Comparison of ENCODE assay signal across 8 mouse cellular contexts in genomic region chr3:88510421-88511289, GRCm38 (mm10). TPM values are rescaled to one million over a fixed set of nuclear protein-coding genes. Genes with fewer than 3 reads are reported as not detected.
A peak's percentile ranks its signal among the peaks of the same experiment; 100 is the strongest.
DNase-seq lines count a peak whose midpoint lies in the region; ATAC-seq and TF ChIP-seq lines count a peak whose summit lies in the region.

No protein-coding gene starts in this region.

- no peaks in the 10 kb centered on the region for H3K27me3 ChIP-seq in forebrain, embryonic 15.5 days
- H3K27me3 ChIP-seq in liver, embryonic 14.5 days (ENCODE audit: control insufficient read depth, insufficient read depth, low read length), result no peaks in the 10 kb centered on the region

- H3K36me3 ChIP-seq in forebrain, embryonic 15.5 days, result no peaks in the 10 kb centered on the region
- no peaks in the 10 kb centered on the region for H3K36me3 ChIP-seq in liver, embryonic 14.5 days (replicated peaks; ENCODE audit: control insufficient read depth, insufficient read depth, low read depth)

- TF ChIP-seq CTCF in liver, embryonic 14.5 days (IDR thresholded peaks at IDR 0.05; ENCODE audit: low read depth), result no peak

- WGBS in forebrain, embryonic 15.5 days, result 53% methylated on average over 13 of the region's 13 CpGs
- WGBS in liver, embryonic 14.5 days (ENCODE audit: insufficient replicate concordance), result 38% methylated on average over 13 of the region's 13 CpGs

- H3K4me2 ChIP-seq in forebrain, embryonic 15.5 days (replicated peaks), result peak overlapping the region; percentile 58
- peak overlapping the region; percentile 74 for H3K4me2 ChIP-seq in liver, embryonic 14.5 days (ENCODE audit: low read depth)

- peak overlapping the region; percentile 43 for H3K4me3 ChIP-seq in forebrain, embryonic 15.5 days
- peak overlapping the region; percentile 47 to 63 for H3K4me3 ChIP-seq in liver, embryonic 14.5 days (ENCODE audit: insufficient read depth in 1 of 2, low read depth in 2 of 2, low read length in 2 of 2)

- H3K9ac ChIP-seq in forebrain, embryonic 15.5 days (replicated peaks), result peak overlapping the region; percentile 37
- peak overlapping the region; percentile 47 for H3K9ac ChIP-seq in liver, embryonic 14.5 days (replicated peaks)

- peaks cover 35% of the 10 kb centered on the region for H3K4me1 ChIP-seq in forebrain, embryonic 15.5 days
- H3K4me1 ChIP-seq in liver, embryonic 14.5 days (replicated peaks; ENCODE audit: control insufficient read depth in 2 of 2, insufficient read depth in 2 of 2, low read length in 1 of 2), result peaks cover 9 to 35% of the 10 kb centered on the region in 2 experiments

- peak overlapping the region; percentile 86 for H3K27ac ChIP-seq in forebrain, embryonic 15.5 days (replicated peaks)
- H3K27ac ChIP-seq in liver, embryonic 14.5 days, result peak overlapping the region; percentile 51

- peak; percentile 11 for ATAC-seq in forebrain, embryonic 15.5 days (replicated peaks)
- ATAC-seq in liver, embryonic 14.5 days (ENCODE audit: insufficient read depth), result no peak
- ATAC-seq in erythroid progenitor cell, adult 5-6 weeks (replicated peaks; ENCODE audit: low FRiP score, poor library complexity, severe bottlenecking), result no peak

- TF ChIP-seq EP300 in liver, embryonic 14.5 days (IDR thresholded peaks at IDR 0.05; ENCODE audit: low read depth), result no peak

- H3K9me3 ChIP-seq in forebrain, embryonic 15.5 days, result no peaks in the 10 kb centered on the region
- no peaks in the 10 kb centered on the region for H3K9me3 ChIP-seq in liver, embryonic 14.5 days (ENCODE audit: control insufficient read depth, low read length)

- DNase-seq in adrenal gland, postnatal 36 days, result peak; percentile 47
- no peak for DNase-seq in adrenal gland, postnatal 25 days
- DNase-seq in 3134 (ENCODE audit: extremely low read depth, insufficient read length, low spot score), result peak; percentile 41
- DNase-seq in liver, embryonic 14.5 days (ENCODE audit: low read depth in 3 of 3, low spot score in 3 of 3), result no peak
- no peak for DNase-seq in frontal cortex, adult 2 months (ENCODE audit: extremely low spot score in 1 of 2, low spot score in 1 of 2)
- no peak for DNase-seq in thymus, postnatal 36 days

RNA-seq across cellular contexts. Expression of gene Lmna, which starts 0.9 kb away (rescaled TPM):
- total RNA-seq in adrenal gland, postnatal 36 days (2021), result 100 to 1,000 TPM; 109 to 141 TPM
- 90.6 and 91.1 TPM in 2 replicates for total RNA-seq in adrenal gland, postnatal 25 days (2021)
- polyA plus RNA-seq in forebrain, embryonic 15.5 days (2015; fragmentation: Nextera tagmentation; extraction: Ambion mirVana), result 23.4 and 27.5 TPM in 2 replicates
- 45.2 and 58.7 TPM in 2 replicates for polyA plus RNA-seq in liver, embryonic 14.5 days (2012; rRNA removed)
- 115 and 132 TPM in 2 replicates for polyA plus RNA-seq in liver, embryonic 14.5 days (2014; fragmentation: Nextera tagmentation; extraction: Ambion mirVana)
- total RNA-seq in erythroid progenitor cell, adult 5-6 weeks (2015; ENCODE audit: low replicate concordance), result 31.7 and 48.2 TPM in 2 replicates
- total RNA-seq in erythroid progenitor cell, adult 5-6 weeks (2017; ENCODE audit: low replicate concordance), result 182 and 260 TPM in 2 replicates
- polyA plus RNA-seq in frontal cortex, adult 2 months (2012; rRNA removed), result 52.5 and 53.9 TPM in 2 replicates

RNA-seq across cellular contexts. Expression of gene Mex3a, which starts 21.5 kb away (rescaled TPM):
- total RNA-seq in adrenal gland, postnatal 36 days (2021), result 1 to 10 TPM; 3.1 to 4.3 TPM
- 3.3 and 3.5 TPM in 2 replicates for total RNA-seq in adrenal gland, postnatal 25 days (2021)
- polyA plus RNA-seq in forebrain, embryonic 15.5 days (2015; fragmentation: Nextera tagmentation; extraction: Ambion mirVana), result 50.6 and 55.6 TPM in 2 replicates
- 1.1 and 1.3 TPM in 2 replicates for polyA plus RNA-seq in liver, embryonic 14.5 days (2012; rRNA removed)
- 0.74 and 0.82 TPM in 2 replicates for polyA plus RNA-seq in liver, embryonic 14.5 days (2014; fragmentation: Nextera tagmentation; extraction: Ambion mirVana)
- 0.42 TPM in 1 of 2 replicates, not detected in the other for total RNA-seq in erythroid progenitor cell, adult 5-6 weeks (2015; ENCODE audit: low replicate concordance)
- 0.08 and 0.26 TPM in 2 replicates for total RNA-seq in erythroid progenitor cell, adult 5-6 weeks (2017; ENCODE audit: low replicate concordance)
- 4.5 and 4.7 TPM in 2 replicates for polyA plus RNA-seq in frontal cortex, adult 2 months (2012; rRNA removed)

RNA-seq across cellular contexts. Expression of gene Rab25, which starts 37.4 kb away (rescaled TPM):
- not detected for total RNA-seq in adrenal gland, postnatal 36 days (2021)
- not detected in 2 replicates for total RNA-seq in adrenal gland, postnatal 25 days (2021)
- polyA plus RNA-seq in forebrain, embryonic 15.5 days (2015; fragmentation: Nextera tagmentation; extraction: Ambion mirVana), result 0.15 and 0.28 TPM in 2 replicates
- 0.39 and 0.52 TPM in 2 replicates for polyA plus RNA-seq in liver, embryonic 14.5 days (2012; rRNA removed)
- 0.25 TPM in 1 of 2 replicates, not detected in the other for polyA plus RNA-seq in liver, embryonic 14.5 days (2014; fragmentation: Nextera tagmentation; extraction: Ambion mirVana)
- total RNA-seq in erythroid progenitor cell, adult 5-6 weeks (2015; ENCODE audit: low replicate concordance), result not detected in 2 replicates
- total RNA-seq in erythroid progenitor cell, adult 5-6 weeks (2017; ENCODE audit: low replicate concordance), result not detected in 2 replicates
- polyA plus RNA-seq in frontal cortex, adult 2 months (2012; rRNA removed), result 0.40 and 0.67 TPM in 2 replicates

RNA-seq across cellular contexts. Expression of gene Lamtor2, which starts 42.2 kb away (rescaled TPM):
- total RNA-seq in adrenal gland, postnatal 36 days (2021), result 100 to 1,000 TPM; 142 to 148 TPM
- 148 and 150 TPM in 2 replicates for total RNA-seq in adrenal gland, postnatal 25 days (2021)
- polyA plus RNA-seq in forebrain, embryonic 15.5 days (2015; fragmentation: Nextera tagmentation; extraction: Ambion mirVana), result 169 and 187 TPM in 2 replicates
- 63.1 and 73.1 TPM in 2 replicates for polyA plus RNA-seq in liver, embryonic 14.5 days (2012; rRNA removed)
- 60.5 and 62.0 TPM in 2 replicates for polyA plus RNA-seq in liver, embryonic 14.5 days (2014; fragmentation: Nextera tagmentation; extraction: Ambion mirVana)
- 9.0 and 12.6 TPM in 2 replicates for total RNA-seq in erythroid progenitor cell, adult 5-6 weeks (2015; ENCODE audit: low replicate concordance)
- 7.7 and 23.3 TPM in 2 replicates for total RNA-seq in erythroid progenitor cell, adult 5-6 weeks (2017; ENCODE audit: low replicate concordance)
- 110 and 131 TPM in 2 replicates for polyA plus RNA-seq in frontal cortex, adult 2 months (2012; rRNA removed)

RNA-seq across cellular contexts. Expression of gene Ubqln4, which starts 42.9 kb away (rescaled TPM):
- 10 to 100 TPM; 73.3 to 74.2 TPM for total RNA-seq in adrenal gland, postnatal 36 days (2021)
- total RNA-seq in adrenal gland, postnatal 25 days (2021), result 74.3 and 87.0 TPM in 2 replicates
- 45.8 and 47.6 TPM in 2 replicates for polyA plus RNA-seq in forebrain, embryonic 15.5 days (2015; fragmentation: Nextera tagmentation; extraction: Ambion mirVana)
- 22.7 and 27.2 TPM in 2 replicates for polyA plus RNA-seq in liver, embryonic 14.5 days (2012; rRNA removed)
- 17.9 and 20.9 TPM in 2 replicates for polyA plus RNA-seq in liver, embryonic 14.5 days (2014; fragmentation: Nextera tagmentation; extraction: Ambion mirVana)
- total RNA-seq in erythroid progenitor cell, adult 5-6 weeks (2015; ENCODE audit: low replicate concordance), result 8.6 and 10.1 TPM in 2 replicates
- total RNA-seq in erythroid progenitor cell, adult 5-6 weeks (2017; ENCODE audit: low replicate concordance), result 6.3 and 7.6 TPM in 2 replicates
- polyA plus RNA-seq in frontal cortex, adult 2 months (2012; rRNA removed), result 97.4 and 102 TPM in 2 replicates

Comparison
In these comparisons a context has a peak if more than half of its experiments do, and no peak if none do; other contexts are left out.
1. DNase-seq: peak in adrenal gland, postnatal 36 days (2 of 2) and 3134 (single experiment); none in adrenal gland, postnatal 25 days (single experiment), liver, embryonic 14.5 days (0 of 3), frontal cortex, adult 2 months (0 of 2) and thymus, postnatal 36 days (0 of 2).